Mouse (Mus musculus) adrenal gland, postnatal 4 days (tissue): Measurements from ENCODE around the gene Rps18. TPM values are rescaled to one million over a fixed set of nuclear protein-coding genes. Genes with fewer than 3 reads are reported as not detected.

Experiments
- DNase-seq, 2 experiments: peaks; one replicate each; pipeline ENCODE4 v3.0.0; 2021 to 2022; ENCODE audit warnings: low spot score in 2 of 2, mixed read lengths in 2 of 2
- total RNA-seq, 2 experiments: library from RNA; stranded (reverse); gene quantifications; 2 replicates each; pipeline ENCODE4 v1.2.3; 2021

The Rps18 gene
- total RNA-seq, 2 experiments from 2014 or later: 1,180 to 1,281 TPM

DNA sequence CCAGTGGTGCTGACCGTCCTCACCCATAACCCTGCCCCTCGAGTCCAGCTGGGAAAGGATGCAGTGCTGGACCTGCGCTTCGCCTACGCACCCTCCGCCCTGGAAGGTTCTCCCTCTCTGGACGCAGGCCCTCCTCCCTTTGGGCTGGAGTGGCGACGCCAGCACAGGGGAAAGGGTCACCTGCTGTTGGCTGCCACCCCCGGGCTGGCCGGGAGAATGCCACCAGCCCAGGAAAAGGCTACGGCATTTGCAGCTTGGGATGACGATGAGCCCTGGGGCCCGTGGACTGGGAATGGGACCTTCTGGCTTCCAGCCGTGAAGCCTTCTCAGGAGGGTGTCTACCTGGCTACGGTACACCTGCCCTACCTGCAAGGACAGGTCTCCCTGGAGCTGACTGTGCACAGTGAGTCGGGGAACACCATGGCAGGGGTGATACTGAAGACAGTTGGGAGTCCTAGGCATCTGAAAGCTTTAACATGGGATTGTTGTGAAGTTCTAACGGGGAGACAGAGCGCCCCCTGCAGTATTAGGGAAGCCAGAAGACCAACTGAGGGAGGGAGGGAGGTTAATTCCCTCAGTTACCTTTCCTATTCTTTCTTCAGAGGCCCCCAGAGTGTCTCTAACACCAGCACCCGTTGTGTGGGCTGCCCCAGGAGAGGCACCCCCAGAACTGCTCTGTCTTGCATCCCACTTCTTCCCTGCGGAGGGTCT lies 30.2 kb downstream of the Rps18 start:
- DNase-seq: no peak

DNA sequence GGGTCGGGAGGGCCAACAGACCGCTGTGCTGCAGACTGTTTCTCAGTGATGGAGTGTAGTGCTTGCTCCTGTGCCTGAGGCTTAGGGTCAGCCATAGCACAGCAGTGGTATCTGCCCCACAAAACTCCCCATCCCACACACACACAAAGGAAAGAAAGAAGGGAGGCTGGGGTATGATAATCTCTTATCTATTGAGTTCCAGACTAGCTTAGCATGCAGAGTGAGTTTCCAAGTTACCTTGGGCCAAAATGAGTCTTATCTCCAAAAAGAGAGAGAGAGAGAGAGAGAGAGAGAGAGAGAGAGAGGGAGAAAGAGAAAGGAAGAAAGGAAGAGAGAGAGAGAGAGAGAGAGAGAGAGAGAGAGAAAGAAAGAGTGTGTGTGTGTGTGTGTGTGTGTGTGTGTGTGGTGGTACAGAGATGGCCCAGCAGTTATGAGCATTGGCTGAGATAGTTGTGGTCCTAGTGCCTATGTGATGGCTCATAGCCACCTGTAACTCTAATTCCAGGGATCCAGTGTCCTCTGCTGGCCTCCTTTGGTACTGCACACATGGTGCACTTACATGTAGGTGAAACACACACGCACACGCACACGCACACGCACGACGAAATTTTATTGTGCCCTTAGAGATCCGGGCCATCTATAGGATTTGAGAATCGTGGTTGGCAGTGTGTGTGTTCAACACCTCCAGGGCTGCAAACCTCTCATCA lies 31.1 kb downstream of the Rps18 start:
- no peak for DNase-seq

DNA sequence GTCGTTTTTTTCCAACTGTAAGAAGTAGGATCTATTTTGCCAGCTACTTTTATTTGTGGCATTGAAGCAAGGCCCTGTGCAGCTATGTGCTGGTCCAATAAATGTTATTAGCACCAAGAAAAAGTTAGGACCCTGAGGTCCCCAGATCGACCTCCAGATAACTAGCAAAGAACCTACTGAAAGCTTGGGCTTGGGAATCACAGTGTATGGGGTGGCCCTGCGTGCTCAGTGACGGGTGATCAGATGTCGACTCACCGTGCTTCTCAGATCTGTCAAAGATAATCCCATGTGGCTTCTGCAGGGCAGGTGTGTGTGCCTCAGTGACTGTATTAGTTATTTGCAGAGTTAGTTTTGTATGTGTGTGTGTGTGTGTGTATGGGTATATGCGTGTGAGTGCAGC lies 34.4 kb downstream of the Rps18 start:
- no peak for DNase-seq

DNA sequence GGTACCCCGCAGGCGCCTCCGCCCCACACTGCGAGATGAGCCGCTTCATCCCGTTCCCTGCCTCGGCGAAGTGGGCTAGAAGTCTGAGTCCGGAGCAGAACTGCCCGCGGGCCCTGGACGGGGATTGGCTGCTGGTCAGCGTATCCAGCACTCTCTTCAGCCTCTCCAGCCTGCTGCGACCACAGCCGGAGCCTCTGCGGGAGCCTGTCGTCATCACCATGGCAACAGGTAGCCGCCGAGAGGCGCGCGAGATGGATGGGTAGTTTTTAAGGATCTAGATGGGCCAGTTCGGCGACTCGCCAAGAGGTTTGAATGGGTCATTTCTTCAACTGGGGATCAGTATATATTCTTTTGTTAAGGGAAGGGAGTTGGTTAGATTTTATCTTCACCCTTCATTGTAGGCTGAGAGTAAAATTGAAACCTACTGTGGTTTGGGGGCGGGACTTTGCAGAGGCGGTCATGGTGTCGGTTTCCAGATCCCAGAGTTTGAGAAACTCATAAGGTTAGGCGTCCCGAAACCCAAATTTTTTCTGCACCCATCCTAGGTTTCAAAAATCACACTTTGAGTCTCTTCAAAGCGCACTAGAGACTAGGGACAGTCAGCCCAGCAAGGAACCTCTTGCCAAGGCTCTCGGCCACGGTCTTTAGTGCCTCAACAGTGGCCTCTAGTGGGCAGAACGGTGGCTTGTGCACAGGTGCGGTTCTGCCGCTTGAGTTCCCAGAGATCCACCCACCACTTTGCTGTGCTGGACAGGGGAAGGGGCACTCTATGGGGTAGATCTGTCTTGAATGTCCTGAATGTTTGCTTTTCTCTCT lies 35.3 kb downstream of the Rps18 start:
- peak in 1 of 2 experiments; percentile 64 for DNase-seq

DNA sequence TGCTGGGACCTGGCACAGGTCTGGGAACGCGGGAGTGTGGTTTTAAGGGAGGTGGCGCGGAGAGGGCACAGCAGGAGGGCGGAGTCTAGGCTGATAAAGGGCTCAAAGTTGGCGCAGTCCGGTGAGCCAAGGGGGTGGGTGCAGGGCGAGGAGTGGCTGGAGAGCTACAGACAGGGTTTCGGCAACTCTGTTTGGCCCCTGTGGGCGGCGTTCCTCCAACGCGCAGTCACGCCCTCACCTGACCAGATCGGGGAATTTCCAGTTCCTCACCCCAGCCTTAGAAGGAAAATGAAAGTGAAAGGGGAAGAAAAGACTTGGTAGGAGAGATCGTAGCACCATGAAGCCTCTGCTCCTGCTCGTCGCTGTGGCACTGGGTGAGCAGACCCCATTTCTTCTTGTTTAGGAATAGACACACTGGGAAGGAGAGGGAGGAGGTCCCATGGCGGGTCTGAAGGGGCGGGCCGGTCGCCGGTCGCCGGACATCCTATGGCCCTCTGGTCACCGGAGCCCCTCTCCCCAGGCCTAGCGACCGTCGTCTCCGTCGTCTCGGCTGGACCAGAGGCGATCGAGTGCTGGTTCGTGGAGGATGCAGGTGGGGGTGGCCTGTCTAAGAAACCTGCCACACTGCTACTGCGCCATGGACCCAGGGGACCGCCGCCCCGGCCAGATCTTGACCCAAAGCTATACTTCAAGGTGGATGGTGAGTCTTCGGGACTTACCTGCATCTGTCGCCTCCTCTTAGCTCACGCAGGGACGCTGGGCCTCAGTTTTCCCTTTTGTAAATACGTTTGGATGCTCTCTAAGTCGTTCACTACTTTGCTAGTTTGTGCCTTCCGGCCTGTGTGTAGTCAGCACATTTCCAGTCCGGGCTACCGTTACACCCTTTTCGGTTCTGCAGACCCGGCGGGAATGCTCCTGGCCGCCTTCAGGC lies 36.2 kb downstream of the Rps18 start:
- DNase-seq: peak in 1 of 2 experiments; percentile 69

DNA sequence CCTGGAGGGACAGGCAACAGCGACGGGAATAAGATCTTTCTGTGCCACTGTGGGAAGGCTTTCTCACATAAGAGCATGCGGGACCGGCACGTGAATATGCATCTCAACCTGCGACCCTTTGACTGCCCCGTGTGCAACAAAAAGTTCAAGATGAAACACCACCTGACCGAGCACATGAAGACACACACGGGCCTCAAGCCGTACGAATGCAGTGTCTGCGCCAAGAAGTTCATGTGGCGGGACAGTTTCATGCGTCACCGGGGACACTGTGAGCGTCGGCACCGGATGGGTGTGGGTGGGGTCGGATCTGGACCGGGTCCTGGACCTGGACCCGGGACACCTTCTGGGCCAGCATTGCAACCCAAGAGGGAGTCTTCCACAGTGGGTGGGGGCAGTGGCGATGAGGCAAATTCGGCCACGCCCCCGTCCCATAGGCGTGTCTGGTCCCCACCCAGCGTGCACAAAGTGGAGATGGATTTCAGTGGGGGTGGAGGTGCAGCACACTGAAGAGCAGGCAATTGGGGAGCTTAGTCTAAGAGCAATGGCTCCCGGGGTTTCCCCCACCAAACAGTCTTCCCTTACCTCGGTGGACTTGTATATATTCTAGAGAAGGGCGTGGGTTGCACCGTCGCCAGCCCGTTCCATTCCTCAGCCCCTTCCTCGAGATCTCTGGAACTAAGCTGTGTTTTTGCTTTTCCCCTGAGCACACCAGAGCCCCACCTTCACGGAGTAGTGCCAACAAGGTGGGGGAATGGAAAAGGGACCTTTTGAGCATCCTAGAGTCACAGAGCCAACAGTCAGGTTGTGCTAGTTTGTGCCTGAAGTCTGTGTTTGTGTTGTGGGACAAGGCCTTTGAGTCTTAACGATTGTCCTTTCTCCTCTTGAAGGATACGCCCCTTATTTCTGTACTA lies 37.3 kb downstream of the Rps18 start:
- DNase-seq: no peak

DNA sequence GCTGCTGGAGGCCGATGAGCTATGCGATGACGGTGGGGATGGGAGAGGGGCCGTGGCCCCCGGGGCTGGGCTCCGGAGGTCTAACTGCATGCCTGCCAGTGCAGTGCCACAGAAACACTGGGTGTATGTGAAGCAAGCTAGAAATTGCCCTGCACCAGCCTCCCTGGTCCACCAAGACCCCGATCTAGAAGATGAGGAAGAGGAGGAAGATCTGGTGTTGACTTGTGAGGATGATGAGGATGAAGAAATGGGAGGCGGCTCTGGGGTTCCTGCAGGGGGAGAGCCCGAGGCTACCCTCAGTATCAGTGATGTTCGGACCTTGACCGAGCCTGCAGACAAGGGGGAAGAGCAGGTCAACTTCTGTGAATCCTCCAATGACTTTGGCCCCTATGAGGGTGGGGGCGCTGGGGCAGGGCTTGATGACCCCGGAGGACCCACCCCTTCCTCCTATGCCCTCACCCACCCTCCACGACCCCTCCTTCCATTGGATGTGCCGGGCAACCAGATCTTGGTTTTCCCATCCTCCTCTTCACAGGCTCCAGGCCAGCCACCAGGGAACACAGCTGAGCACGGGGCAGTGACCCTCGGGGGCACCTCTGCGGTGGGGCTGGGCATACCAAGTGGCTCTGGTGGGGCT lies 38.0 kb downstream of the Rps18 start:
- DNase-seq: no peak

DNA sequence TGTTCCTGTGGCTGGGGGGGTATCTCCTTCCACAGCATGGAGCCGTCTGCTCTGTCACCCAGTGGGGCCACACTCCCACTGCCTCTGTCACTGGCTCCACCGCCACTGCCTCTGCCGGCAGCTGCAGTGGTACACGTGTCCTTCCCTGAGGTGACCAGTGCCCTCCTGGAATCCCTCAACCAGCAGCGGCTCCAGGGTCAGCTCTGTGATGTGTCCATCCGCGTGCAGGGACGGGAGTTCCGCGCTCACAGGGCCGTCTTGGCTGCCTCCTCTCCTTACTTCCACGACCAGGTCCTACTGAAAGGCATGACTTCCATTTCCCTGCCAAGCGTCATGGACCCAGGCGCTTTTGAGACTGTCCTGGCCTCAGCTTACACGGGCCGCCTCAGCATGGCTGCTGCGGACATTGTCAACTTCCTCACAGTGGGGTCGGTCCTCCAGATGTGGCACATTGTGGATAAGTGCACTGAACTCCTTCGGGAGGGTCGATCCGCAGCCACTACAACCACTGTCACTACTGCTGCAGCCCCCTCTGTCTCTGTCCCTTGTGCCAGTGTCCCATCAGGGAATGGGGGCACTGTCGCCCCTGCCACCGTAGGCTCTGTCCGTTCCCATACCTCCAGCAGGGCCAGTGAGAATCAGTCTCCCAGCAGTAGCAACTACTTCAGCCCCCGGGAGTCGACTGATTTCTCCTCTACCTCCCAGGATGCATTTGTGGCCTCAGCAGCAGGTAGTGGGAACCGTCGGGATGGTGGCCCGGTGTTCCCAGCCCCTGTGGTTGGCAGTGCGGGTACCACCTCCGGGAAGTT lies 38.8 kb downstream of the Rps18 start:
- DNase-seq: no peak

DNA sequence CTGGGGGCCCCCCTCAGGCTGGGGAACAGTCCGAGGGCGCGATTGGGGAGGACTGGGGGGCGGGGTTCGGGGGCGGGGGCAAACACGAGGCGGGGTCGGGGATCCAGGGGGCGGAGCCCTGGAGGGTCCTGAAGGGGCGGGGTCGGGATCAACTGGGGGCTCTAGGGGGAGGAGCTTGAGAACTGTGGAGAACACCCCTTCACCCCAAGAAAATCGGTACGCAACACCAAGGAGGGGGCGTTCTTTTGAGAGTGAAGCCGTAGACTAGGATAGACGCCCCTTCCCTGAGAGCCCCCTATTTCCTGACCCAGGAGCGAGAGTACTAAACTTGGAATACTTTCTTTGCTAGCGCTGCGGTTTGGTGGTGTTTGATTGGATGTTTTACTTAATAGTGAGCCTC lies 39.5 kb downstream of the Rps18 start:
- DNase-seq: no peak

DNA sequence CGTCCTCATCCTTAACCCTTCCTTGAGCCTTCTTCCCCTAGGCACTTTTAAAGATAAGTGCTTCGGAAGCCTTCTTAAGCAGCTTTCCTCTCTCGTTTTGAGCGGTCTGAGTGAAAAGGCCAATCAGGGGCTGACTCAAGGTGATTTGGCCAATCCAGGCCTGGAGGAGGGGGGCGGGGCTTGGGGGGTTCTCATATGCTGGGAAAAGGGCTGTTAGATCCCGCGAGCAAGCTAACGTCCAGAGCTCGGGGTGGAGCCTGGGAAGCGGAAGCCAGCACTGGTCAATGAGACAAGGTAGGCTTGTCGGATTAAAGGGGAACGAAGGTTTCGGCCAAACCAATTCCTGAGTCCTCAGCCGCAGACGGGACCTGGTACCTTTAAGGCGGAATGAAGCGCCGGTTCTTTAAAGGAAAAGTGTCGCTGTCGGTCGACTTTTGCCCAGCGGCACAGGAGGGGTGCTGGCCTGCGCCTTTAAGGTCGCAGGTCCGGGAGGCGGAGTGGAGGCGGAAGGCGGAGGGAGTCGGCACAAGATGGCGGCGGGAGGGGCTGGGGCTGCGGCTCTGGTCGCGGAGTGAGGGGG lies 40.0 kb downstream of the Rps18 start, which contains the start of the genes Tapbp and Zbtb22:
TSS of gene Tapbp (plus strand) at position 229 of the 580 bp plus-strand sequence.
TSS of gene Zbtb22 (plus strand) at position 234 of the 580 bp plus-strand sequence.
- DNase-seq: peak; percentile 82 to 90

DNA sequence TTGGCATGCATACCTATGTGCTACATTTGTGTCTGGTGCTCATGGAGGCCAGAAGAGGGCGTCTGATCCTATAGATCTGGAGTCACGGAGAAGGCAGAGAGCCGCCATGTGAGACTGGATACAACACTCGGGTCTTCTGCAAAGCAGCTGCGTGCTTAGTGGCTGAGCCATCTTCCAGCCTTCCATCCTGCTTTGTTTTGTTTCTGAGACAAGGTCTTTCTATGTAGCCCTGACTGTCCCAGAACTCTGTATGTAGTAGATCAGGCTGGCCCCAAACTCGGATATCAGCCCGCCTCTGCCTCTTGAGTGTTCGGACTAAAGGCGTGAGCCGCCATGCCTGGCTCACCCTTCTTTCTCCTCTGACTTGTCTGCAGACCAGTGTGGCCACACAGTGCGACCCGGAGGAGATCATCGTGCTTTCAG lies 40.8 kb downstream of the Rps18 start:
- no peak for DNase-seq

DNA sequence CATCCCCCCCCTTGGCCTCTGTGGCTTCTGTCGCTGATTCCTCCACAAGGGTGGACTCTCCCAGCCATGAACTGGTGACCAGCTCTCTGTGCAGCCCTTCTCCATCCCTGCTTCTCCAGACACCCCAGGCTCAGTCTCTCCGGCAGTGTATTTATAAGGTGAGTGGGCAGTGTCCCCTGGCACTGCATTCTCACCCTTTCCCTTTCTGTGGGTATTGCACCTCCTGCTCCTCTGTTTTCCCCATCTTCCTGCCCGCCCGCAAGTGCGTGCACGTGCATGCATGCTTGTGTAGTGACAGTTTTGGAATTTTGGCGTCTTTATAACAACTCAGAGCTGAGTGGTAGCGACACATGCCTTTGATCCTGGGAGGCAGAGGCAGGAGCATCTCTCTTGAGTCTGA lies 41.9 kb downstream of the Rps18 start:
- DNase-seq: no peak

DNA sequence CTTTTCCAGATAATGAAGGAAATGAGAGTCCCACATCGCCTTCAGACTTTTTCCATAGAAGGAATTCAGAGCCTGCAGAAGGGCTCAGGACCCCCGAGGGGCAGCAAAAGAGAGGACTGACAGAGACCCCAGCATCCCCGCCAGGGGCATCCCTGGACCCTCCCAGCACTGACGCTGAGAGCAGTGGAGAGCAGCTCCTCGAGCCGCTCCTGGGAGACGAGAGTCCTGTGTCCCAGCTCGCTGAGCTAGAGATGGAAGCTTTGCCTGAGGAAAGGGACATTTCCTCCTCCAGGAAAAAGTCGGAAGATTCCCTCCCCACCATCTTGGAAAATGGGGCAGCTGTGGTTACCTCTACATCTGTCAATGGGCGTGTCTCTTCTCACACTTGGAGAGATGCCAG lies 42.5 kb downstream of the Rps18 start:
- no peak for DNase-seq

DNA sequence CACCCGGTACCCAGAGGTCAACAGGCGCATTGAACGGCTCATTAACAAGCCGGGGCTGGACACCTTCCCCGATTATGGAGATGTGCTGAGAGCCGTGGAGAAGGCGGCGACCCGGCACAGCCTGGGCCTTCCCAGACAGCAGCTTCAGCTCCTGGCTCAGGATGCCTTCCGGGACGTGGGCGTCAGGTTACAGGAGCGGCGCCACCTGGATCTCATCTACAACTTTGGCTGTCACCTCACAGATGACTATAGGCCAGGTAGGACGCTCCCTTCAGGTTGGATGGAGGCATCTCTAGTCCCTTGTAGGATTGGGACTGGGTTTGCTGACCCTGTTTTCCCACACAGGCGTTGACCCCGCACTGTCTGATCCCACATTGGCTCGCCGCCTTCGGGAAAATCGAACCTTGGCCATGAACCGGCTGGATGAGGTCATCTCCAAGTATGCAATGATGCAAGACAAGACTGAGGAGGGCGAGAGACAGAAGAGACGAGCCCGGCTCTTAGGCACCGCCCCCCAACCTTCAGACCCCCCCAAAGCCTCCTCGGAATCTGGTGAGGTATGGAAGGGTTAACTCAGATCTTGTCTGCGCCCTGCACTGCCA lies 43.9 kb downstream of the Rps18 start:
- no peak for DNase-seq

DNA sequence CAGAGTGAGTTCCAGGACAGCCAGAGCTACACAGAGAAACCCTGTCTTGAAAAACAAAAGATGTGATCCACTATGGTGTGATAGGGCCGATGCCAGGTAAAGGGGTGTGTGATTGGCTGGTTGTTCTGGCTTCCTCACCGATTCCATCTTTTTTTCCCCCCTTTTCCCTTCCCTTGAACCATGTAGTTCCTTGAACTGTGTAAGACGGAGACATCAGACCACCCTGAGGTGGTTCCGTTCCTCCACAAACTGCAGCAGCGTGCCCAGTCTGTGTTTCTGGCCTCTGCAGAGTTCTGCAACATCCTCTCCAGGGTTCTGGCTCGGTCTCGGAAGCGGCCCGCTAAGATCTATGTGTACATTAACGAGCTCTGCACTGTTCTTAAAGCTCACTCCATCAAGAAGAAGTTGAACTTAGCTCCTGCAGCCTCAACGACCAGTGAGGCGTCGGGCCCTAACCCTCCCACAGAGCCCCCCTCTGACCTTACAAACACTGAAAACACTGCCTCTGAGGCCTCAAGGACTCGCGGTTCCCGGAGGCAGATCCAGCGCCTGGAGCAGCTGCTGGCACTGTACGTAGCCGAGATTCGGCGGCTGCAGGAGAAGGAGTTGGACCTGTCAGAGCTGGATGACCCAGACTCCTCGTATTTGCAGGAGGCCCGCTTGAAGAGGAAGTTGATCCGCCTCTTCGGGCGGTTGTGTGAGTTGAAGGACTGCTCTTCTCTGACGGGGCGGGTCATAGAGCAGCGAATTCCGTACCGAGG lies 44.6 kb downstream of the Rps18 start:
- DNase-seq: no peak

DNA sequence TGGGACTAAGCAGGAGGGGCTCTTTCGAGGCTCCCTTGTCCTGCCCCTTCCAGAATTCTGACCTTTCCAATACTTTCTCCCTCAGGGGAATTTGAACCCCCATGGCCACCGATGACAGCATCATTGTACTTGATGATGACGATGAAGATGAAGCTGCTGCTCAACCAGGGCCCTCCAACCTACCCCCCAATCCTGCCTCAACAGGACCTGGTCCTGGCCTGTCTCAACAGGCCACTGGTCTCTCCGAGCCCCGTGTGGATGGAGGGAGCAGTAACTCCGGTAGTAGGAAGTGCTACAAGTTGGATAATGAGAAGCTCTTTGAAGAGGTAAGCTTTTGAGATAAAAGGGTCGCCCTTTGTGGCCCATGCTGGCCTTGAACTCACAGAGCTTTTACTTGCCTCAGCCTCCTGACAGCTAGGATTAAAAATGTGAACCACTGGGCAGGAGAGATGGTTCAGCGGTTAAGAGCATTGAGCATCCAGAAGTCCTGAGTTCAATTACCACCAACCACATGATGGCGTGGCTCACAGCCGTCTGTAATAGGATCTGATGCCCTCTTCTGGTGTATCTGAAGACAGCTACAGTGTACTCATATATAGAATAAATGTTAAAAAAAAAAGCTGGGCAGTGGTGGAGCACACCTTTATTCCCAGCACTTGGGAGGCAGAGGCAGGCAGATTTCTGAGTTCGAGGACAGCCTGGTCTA lies 45.3 kb downstream of the Rps18 start:
- DNase-seq: no peak
